Mouse (Mus musculus): Measurements from ENCODE around the gene Gucy2c.

DNA sequence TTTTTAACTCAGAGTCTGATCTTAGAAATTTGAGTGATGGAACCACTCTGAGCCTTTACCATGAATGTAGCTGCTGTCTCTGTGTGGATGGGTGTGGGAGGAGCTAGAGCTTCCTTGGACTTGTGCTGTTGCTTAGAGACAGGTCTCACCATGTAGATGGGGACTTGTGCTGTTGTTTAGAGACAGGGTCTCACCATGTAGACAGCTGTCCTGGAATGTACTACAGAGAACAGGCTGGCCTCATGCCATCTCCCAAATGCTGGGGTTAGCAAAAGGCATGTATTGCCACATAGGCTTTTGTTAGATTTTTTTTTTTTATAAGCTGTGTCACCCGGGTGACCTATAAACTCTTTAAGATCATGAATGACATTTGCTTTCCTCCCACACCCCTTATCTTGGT, 17.7 kb downstream of the Gucy2c start:
- TF ChIP-seq CTCF (IDR thresholded peaks at IDR 0.05; ENCODE audit: extremely low read depth, insufficient read depth, insufficient read length, insufficient replicate concordance) (no peak), POLR2A (IDR thresholded peaks at IDR 0.05; ENCODE audit: low read depth, low read length) (no peak)
